Mouse (Mus musculus) lung, postnatal 25 days (tissue): Measurements from ENCODE around the gene Palm.

Experiments
- DNase-seq: peaks from one replicate; pipeline ENCODE4 v3.0.0; 2022; ENCODE audit warnings: low spot score

The Palm gene

GRCm38 (mm10) chr10:79855558-79856184, 62.3 kb downstream of the Palm start:
- peak; percentile 53 for DNase-seq

GRCm38 (mm10) chr10:79856280-79856679, 62.9 kb downstream of the Palm start:
- DNase-seq = no peak

GRCm38 (mm10) chr10:79856704-79857451, 63.5 kb downstream of the Palm start:
- no peak for DNase-seq

- DNase-seq = peak; percentile 84
Measured at GRCm38 (mm10) chr10:79857452-79857811, 64.1 kb downstream of the Palm start.

GRCm38 (mm10) chr10:79857894-79858293, 64.5 kb downstream of the Palm start:
- DNase-seq = no peak

GRCm38 (mm10) chr10:79858416-79859074, 65.2 kb downstream of the Palm start:
- DNase-seq = peak; percentile 53

GRCm38 (mm10) chr10:79859116-79859515, 65.7 kb downstream of the Palm start:
- no peak for DNase-seq

GRCm38 (mm10) chr10:79860079-79860911, 66.9 kb downstream of the Palm start:
- no peak for DNase-seq

GRCm38 (mm10) chr10:79861230-79862048, 68.1 kb downstream of the Palm start:
- no peak for DNase-seq

GRCm38 (mm10) chr10:79862049-79862788, 68.8 kb downstream of the Palm start:
- no peak for DNase-seq

- DNase-seq = no peak
Measured at GRCm38 (mm10) chr10:79862925-79863324, 69.6 kb downstream of the Palm start.

GRCm38 (mm10) chr10:79864351-79865188, 71.2 kb downstream of the Palm start:
- no peak for DNase-seq

GRCm38 (mm10) chr10:79865189-79865601, 71.8 kb downstream of the Palm start:
- no peak for DNase-seq

GRCm38 (mm10) chr10:79865801-79866295, 72.5 kb downstream of the Palm start:
- no peak for DNase-seq

GRCm38 (mm10) chr10:79866601-79867000, 73.2 kb downstream of the Palm start:
- DNase-seq = no peak
